Mouse (Mus musculus) midbrain, embryonic 16.5 days (tissue): Measurements from ENCODE around the gene Mapk8ip3. TPM values are rescaled to one million over a fixed set of nuclear protein-coding genes. Genes with fewer than 3 reads are reported as not detected.
"Not testable (repeated sequence)": the region's sequence is repeated elsewhere in the genome, so short reads cannot be mapped to it uniquely, and the experiment has no call there.

ENCODE experiments used
- ATAC-seq: fragments of 200-750 bp; cut with Nextera tagmentation; 2 replicates; pipeline ENCODE4 v1.8.0; 2017; ENCODE audit warnings: moderate TSS enrichment
- H3K27ac ChIP-seq: fragments of 300-500 bp; sonication (generic); 2 replicates; pipeline ENCODE4 v1.5.1; 2014; ENCODE audit warnings: mild to moderate bottlenecking, low read length, mixed read lengths
- H3K27me3 ChIP-seq: fragments of 300-500 bp; sonication (generic); 2 replicates; pipeline ENCODE4 v1.6.1; 2014; ENCODE audit warnings: low read depth, low read length, mixed read lengths; ENCODE audit not compliant: control insufficient read depth, insufficient read depth
- H3K36me3 ChIP-seq: fragments of 300-500 bp; sonication (generic); 2 replicates; pipeline ENCODE4 v1.6.1; 2014; ENCODE audit warnings: mild to moderate bottlenecking, low read length, moderate library complexity, mixed read lengths; ENCODE audit not compliant: control insufficient read depth, insufficient read depth
- H3K4me1 ChIP-seq: fragments of 300-500 bp; sonication (generic); 2 replicates; pipeline ENCODE4 v1.6.1; 2014; ENCODE audit warnings: mild to moderate bottlenecking, low read length, mixed read lengths; ENCODE audit not compliant: control insufficient read depth, insufficient read depth
- H3K4me2 ChIP-seq: fragments of 300-500 bp; sonication (generic); 2 replicates; pipeline ENCODE4 v1.6.1; 2014; ENCODE audit warnings: mild to moderate bottlenecking, low read length, mixed read lengths
- H3K4me3 ChIP-seq: fragments of 300-500 bp; sonication (generic); 2 replicates; pipeline ENCODE4 v1.5.1; 2014; ENCODE audit warnings: low read depth, mild to moderate bottlenecking, low read length, moderate library complexity, mixed read lengths
- H3K9ac ChIP-seq: fragments of 300-500 bp; sonication (generic); 2 replicates; pipeline ENCODE4 v1.6.1; 2014; ENCODE audit warnings: low read depth, low read length, mixed read lengths
- H3K9me3 ChIP-seq: fragments of 300-500 bp; sonication (generic); replicated peaks from 2 replicates; pipeline ENCODE4 v1.6.1; 2014; ENCODE audit warnings: mild to moderate bottlenecking, low read length, mixed read lengths; ENCODE audit not compliant: control insufficient read depth, poor library complexity, severe bottlenecking
- WGBS: fragments of 180-500 bp; shearing (Covaris S2); extraction: QIAGEN DNeasy Blood & Tissue Kit; methylation state at CpG from one replicate; pipeline ENCODE4 v1.1.7; 2014; 5-methylcytosine and 5-hydroxymethylcytosine counted together
- polyA plus RNA-seq: library from polyadenylated mRNA; unstranded; fragments of >200 nt; fragmentation: Nextera tagmentation; extraction: Ambion mirVana; gene quantifications from 2 replicates; pipeline ENCODE4 v1.2.1, GENCODE M21; 2015

The Mapk8ip3 gene
- 100 and 104 TPM in 2 replicates for polyA plus RNA-seq

DNA sequence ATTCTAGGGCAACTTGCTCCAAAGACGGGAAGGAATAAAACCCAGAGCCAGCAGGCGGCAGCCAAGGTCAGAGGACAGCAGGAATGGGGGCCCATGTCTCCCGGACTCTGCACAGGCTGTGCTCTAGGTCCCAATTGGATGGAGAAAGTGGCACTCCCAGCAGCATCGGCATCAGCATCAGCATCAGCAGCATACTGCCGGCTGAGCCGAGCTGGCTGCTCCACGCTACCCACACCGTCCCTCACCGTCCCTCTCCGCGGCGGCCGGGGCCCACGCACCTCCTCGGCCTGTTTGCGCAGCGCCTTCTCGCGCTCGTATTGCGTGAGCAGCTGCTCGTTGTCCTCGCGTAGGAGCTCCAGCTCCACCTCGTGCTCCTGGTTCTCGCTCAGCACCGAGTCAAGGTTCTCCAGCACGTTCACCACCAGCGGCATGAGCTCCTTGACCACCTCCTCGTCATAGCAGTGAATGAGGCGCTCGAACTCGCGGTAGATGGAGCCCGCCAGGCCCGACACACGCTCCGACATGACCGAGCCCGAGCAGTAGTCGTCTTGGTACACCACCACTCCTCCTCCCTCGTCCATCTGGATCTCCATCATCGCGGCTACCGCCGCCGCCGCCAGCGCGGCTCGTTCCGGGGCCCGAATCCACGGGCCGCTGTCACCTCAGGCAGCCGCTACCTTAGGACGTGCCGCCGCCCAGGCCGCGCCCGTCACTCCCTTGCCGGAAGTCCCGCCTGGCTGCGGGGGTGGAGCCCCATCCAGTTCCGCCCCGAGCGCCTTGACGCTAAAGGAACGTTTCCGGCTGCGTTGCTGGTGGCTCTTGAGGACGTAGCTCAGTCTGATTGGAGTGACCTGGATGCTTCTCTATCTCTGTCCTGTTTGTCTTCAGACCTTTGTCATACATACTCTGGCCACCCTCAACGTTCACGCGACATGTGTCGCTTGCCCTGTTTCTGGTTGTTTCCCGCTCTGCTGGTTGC lies at the start of gene Mapk8ip3:
Gene Mapk8ip3 (minus strand): TSS at position 719 of the 979 bp plus-strand sequence.
- H3K36me3 ChIP-seq: no peaks in the 10 kb centered on the region
- H3K4me2 ChIP-seq: peak within 1 kb of the TSS; percentile 73
- ATAC-seq: peak; percentile 99
- H3K27ac ChIP-seq: peak within 1 kb of the TSS; percentile 95
- H3K27me3 ChIP-seq: no peaks in the 10 kb centered on the region
- peak within 1 kb of the TSS; percentile 84 for H3K9ac ChIP-seq
- under 1% methylated on average over 67 of the region's 78 CpGs for WGBS
- no peaks in the 10 kb centered on the region for H3K9me3 ChIP-seq
- H3K4me3 ChIP-seq: peak within 1 kb of the TSS; percentile 84
- peaks cover 30% of the 10 kb centered on the region for H3K4me1 ChIP-seq

DNA sequence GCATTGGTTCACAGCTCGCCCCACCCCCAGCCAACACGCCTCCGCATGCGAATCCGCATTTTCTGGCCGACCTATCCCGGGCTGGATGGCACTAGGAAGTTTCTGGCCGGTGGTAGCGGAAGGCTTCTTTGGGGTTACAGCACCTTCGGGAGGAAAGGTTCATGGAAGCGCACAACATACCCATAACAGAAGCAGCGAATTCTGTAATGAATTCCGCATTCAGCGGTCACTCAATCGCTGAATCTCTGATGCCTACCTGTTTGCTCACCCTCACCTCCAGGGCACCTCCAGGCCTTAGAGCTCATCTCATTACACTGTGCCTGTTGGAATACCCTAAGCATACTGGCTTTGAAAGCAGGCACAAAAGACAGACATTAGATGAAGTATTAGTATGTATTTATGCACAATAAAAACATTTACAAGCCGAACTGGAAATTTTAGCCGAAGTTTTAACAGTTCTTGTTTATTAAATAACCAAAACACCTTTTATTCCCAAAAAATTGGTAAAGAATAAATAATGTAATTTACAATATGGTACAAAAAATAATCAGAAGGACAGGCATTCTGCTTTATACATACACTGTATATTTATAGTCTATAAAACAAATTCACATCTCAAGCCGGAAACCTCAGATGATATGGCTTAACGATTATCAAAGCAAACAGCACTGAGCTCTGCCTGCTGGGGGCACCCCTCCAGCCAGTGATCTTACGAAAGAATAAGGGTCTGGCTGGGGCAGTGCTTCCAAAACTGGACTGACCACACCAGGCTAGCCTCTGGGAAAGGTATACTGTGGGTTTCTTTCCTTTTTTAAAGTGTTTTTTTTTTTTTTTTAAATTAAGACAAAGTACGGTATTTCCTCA lies 24.3 kb upstream of the Mapk8ip3 start:
- peak; percentile 63 for ATAC-seq
- Histone ChIP-seq H3K36me3 (peaks cover 22% of the 10 kb centered on the region), H3K9me3 (no peaks in the 10 kb centered on the region), H3K27me3 (no peaks in the 10 kb centered on the region), H3K27ac (no peak overlapping the region), H3K4me1 (peaks cover 14% of the 10 kb centered on the region), H3K9ac (peak overlapping the region; percentile 47; the same call in 1 of the 2 replicates), H3K4me2 (peak overlapping the region; percentile 79), H3K4me3 (peak overlapping the region; percentile 95)
- 15% methylated on average over 21 of the region's 21 CpGs for WGBS

DNA sequence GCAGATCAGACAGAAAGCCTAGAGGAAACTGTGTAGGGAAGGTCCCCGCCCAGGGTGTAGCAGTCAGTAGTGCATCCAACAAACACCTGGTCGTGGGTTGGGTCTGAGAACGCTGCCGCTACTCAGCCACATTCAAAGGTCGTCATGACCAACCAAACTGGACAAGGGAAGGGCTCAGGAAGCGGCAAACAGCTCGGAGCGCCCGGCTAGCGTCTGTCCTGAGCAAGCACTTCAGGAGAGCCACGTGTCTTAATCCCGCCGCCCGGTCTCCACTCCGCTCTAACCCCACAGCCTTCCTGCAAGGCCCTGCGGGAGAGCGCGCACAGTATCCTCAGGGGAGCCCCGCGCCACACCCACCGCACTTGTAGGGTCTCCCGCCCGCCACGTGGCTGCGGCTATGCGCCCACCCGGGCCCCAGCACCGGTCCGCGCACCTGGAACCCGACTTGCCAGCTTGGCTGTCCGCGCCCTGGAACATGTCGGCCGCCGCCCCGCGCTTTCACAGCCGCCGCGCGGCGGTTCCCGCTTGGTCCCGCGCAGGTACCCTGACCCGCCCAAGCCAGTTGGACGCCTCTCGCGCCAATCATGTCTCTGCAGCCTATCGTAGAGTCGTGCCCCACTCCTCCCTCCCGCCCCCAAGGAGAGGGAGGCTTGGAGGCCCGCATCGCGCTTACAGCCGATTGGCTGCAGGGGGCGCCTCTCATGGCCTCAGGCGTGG lies 23.5 kb upstream of the Mapk8ip3 start, which contains the start of gene Jpt2:
Gene Jpt2 (minus strand): TSS at position 555 of the 717 bp plus-strand sequence.
- H3K9ac ChIP-seq: peak within 1 kb of the TSS; percentile 86
- peak; percentile 100 for ATAC-seq
- H3K4me2 ChIP-seq: peak within 1 kb of the TSS; percentile 79
- H3K27me3 ChIP-seq: no peaks in the 10 kb centered on the region
- H3K36me3 ChIP-seq: peaks cover 25% of the 10 kb centered on the region
- no peaks in the 10 kb centered on the region for H3K9me3 ChIP-seq
- WGBS: under 1% methylated on average over 59 of the region's 59 CpGs
- H3K27ac ChIP-seq: peak within 1 kb of the TSS; percentile 88
- H3K4me3 ChIP-seq: peak within 1 kb of the TSS; percentile 95
- peaks cover 14% of the 10 kb centered on the region for H3K4me1 ChIP-seq

DNA sequence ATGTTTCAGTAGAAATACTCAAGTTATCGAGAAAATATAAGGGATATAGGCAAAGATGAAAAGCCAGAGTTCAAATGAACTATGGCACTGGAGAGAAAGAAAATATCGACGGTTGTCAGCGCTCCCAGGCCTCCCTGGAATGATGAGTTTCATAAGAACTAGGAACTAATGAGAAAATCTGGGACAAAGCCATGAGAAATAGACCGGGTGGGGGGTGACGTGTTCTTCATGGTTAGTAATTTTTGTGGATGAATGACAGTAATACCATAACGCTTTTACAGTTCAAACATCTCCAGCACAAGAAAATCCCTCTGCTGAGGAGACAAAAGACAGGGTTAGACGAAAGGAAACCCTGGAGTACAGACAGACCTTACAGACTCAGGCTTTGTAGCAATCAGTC lies 22.6 kb upstream of the Mapk8ip3 start:
- Histone ChIP-seq H3K36me3 (peaks cover 18% of the 10 kb centered on the region), H3K27ac (peak overlapping the region; percentile 88; the same call in 1 of the 2 replicates), H3K4me3 (peak overlapping the region; percentile 95), H3K4me2 (peak overlapping the region; percentile 79), H3K4me1 (peaks cover 14% of the 10 kb centered on the region), H3K9me3 (no peaks in the 10 kb centered on the region), H3K9ac (peak overlapping the region; percentile 86), H3K27me3 (no peaks in the 10 kb centered on the region)
- ATAC-seq: no peak
- WGBS: 35% methylated on average over 8 of the region's 8 CpGs

DNA sequence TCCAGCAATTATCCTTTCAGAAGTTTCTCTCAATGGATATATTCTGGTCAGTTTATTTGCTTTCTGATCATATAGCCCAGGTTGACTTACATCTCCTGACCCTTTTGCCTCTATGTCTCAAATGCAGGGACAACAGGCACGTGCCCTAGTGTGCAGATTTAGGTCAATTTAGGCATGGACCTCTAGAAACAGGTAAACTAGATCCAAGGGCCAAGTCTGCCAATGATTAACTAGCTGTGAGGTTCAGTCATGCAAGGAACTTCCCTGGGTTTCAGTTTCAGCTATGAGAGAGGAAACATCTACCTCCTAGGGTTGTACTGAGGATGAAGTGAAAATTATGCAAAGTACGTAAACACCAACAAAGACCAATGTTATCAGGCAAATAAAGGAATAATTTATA lies 16.5 kb upstream of the Mapk8ip3 start:
- WGBS: 96% methylated on average over 2 of the region's 2 CpGs
- H3K27me3 ChIP-seq: no peaks in the 10 kb centered on the region
- no peak overlapping the region for H3K9ac ChIP-seq
- H3K4me1 ChIP-seq: no peaks in the 10 kb centered on the region
- no peak overlapping the region for H3K27ac ChIP-seq
- no peaks in the 10 kb centered on the region for H3K9me3 ChIP-seq
- H3K4me2 ChIP-seq: no peak overlapping the region
- peaks cover 17% of the 10 kb centered on the region for H3K36me3 ChIP-seq
- no peak for ATAC-seq
- H3K4me3 ChIP-seq: no peak overlapping the region

DNA sequence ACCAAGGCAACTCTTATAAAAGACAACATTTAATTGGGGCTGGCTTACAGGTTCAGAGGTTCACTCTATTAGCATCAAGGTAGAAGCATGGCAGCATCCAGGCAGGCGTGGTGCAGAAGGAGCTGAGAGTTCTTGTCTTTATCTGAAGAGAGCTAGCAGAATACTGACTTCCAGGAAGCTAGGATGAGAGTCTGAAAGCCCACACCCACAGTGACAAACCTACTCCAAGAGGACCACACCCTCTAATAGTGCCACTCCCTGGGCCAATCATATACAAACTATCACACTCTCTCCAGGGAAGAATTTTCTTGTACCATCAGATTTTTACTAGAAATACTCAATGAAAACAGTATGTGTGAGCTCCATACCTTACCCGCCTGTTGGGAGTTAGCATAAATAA lies 13.9 kb upstream of the Mapk8ip3 start:
- Histone ChIP-seq H3K4me3 (no peak overlapping the region), H3K9ac (no peak overlapping the region), H3K27ac (no peak overlapping the region), H3K4me2 (no peak overlapping the region), H3K9me3 (no peaks in the 10 kb centered on the region), H3K4me1 (no peaks in the 10 kb centered on the region), H3K36me3 (peaks cover 25% of the 10 kb centered on the region), H3K27me3 (no peaks in the 10 kb centered on the region)
- no peak for ATAC-seq
- WGBS: 92% methylated on average over 2 of the region's 2 CpGs

DNA sequence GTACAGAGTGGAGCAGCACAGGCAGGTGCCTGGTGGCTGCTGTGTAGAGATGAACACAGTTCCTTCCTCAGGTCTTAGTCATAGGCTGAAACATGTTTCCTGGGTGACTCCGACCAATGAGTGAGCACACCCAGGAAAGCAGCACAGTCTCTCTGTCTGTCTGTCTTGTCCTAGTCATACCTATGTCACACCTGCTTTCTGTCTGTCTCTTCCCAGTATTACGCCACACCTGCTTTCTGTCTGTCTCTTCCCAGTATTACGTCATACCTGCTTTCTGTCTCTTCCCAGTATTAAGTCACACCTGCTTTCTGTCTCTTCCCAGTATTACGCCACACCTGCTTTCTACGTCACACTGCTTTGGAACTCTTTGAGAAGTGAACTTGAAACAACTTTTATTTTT lies 11.4 kb upstream of the Mapk8ip3 start:
- Histone ChIP-seq H3K36me3 (peaks cover 23% of the 10 kb centered on the region), H3K4me3 (no peak overlapping the region), H3K27ac (no peak overlapping the region), H3K27me3 (no peaks in the 10 kb centered on the region), H3K4me1 (no peaks in the 10 kb centered on the region), H3K9ac (no peak overlapping the region), H3K4me2 (no peak overlapping the region), H3K9me3 (no peaks in the 10 kb centered on the region)
- no peak for ATAC-seq
- WGBS: 96% methylated on average over 5 of the region's 5 CpGs

DNA sequence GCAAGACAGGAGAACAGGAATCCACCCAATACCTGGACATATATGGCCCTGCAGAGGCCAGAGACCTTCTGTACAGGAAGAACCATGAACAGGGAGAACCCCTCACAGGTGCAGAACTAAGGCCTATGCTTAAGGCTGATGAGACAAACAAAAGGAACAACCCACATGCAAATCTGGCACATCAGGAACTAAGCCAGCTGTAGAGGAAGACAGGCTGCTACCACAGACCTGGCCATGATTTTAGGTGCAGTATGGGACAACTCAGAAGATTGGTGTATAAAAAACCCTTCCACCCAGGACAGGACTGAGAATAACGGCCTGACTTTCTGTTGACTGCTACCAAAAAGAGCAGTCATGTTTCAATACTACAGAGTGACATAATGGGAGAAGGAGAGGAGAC lies 6.8 kb upstream of the Mapk8ip3 start:
- whole genome bisulfite sequencing: 94% methylated on average over 1 of the region's 1 CpGs
- H3K4me1 ChIP-seq, H3K9me3 ChIP-seq, H3K27me3 ChIP-seq, H3K9ac ChIP-seq, ATAC-seq, H3K27ac ChIP-seq, H3K4me3 ChIP-seq, H3K4me2 ChIP-seq: not testable (repeated sequence)
- H3K36me3 ChIP-seq: peaks cover 18% of the 10 kb centered on the region
